Mouse (Mus musculus): Measurements from ENCODE around the gene Thsd4.

Thsd4 gene

DNA sequence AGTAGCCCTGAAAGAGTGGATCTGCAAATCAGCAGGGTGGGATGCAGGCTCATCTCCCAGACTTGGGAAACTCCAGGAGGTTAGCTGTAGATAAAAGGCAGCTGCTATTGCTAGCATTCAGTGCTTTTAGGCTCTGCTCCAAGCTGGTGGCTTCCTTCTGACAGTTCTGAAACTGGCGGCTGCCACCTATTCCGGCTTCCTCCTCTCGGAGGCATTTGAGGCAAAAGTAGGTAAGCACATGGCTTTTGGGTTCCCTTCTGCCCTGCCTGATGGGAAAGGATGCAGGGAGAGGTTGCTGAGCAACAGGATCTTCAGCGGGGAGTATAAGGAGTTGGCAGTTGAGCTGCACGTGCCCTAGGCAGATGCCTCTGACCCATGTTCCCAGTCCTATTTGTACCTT lies 65.2 kb downstream of the Thsd4 start:
- DNase-seq (ENCODE audit: low spot score): no peak

DNA sequence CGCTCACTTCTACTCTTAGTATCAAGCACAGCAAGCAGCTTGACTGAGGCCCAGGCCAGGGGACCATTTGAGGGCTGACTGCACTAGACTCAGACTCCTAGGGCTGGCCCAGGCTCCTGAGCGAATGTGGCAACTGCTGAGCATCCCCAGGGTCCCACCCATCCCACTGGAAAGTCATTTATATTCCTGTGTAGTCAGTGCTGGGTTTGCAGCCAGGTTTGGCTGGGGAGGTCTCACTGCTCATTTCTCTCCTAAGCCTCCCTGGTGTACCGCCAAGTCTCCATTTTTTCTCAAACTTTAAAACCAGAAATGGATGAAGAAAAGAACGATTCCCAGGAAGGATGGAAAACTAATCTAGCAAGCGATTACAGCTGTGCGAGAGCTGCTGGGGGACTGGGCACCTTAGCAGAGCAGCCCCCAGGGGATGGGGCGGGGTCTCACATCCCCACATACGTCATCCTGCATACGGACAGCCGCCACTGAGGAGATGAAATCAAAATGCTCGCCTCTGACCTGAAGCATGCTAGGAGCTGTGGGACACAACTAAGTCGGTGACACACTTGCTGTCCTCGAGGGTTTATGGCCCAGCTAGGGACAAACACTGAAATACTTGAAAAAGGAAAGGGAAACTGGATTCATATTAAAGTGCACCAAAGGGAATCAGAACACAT lies 67.3 kb downstream of the Thsd4 start:
- DNase-seq (ENCODE audit: low spot score): no peak

DNA sequence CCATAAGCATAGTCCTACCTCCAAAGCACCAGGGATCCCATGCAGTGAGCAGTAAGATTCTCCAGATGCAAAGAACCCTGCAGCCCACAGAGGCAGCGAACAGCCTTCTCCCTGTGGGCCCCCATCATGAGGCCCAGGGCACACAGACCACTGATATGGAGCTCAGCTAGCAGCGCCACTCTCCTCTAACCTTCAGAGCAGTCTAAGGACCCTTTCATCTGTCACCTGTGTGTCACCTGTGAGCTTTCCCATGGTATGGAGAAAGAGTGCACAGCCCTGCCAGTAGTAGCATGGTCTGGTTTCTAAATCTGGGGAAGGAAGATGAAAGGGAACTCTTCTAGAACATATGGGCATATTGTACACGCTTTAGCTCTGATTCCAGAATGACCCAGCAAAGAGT lies 72.3 kb downstream of the Thsd4 start:
- DNase-seq (ENCODE audit: low spot score): no peak

DNA sequence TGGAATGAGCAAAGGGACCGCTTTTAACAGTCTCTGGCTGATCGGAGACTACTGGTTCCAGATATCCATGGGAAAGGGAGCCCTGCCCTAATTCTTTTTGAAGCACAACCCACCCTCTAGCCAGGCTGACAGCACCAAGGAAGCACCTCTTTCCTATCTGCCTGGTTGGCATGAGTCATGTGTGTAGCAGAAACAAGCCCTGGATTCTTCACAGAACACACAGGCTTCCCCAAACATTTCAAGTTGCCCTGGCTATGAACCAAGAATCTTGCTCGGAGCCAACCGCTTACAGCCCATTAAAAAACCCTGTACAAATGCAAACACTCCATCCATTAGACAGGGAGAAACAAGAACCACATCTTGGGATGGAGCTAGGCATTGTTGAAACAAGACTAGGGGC lies 76.0 kb downstream of the Thsd4 start:
- DNase-seq (ENCODE audit: low spot score): no peak

DNA sequence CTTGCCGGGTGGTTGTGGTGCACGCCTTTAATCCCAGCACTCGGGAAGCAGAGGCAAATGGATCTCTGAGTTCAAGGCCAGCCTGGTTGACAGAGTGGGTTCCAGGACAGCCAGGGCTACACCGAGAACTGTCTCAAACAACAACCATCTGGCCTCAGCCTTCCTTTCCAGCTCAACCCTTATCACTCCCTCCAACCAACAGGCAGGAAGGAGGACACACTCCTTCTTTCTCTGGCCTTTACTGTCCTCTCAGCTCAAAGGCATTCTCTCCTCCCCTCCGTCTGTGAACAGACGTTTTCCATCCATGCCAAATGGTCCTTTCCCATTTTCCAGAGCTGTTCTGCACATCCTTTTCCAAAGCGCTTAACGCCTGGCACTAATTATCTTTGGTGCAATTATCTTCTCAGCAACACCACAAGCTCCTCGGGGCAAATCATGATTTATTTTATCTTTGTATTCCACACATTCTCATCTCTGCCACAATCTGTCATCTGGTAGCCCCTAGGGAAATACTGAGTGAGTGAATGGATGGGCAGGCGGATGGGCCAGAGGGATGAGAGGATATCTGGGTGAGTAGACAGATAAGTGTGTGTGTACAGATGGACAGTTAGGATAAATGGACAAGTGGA lies 80.5 kb downstream of the Thsd4 start:
- DNase-seq (ENCODE audit: low spot score): no peak

DNA sequence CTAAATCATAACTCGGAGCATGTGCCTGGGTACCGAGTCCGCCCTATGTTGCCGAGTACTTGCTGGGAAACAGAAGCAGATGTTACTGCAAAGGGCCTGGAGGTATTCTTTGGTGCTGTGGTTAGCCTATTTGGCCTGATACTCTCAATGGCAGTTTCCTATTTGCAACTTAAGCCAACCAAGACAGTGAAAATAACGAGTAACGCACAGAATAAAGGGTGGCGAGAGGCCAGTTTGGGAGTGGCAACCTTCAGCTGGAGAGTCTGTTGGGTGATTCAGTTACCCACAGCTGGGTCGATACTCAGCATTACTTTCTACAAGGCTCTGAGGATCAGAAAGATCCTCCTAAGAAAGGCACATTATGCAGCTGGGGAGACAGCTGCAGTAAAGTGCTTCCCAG lies 81.3 kb downstream of the Thsd4 start:
- no peak for DNase-seq (ENCODE audit: low spot score)

DNA sequence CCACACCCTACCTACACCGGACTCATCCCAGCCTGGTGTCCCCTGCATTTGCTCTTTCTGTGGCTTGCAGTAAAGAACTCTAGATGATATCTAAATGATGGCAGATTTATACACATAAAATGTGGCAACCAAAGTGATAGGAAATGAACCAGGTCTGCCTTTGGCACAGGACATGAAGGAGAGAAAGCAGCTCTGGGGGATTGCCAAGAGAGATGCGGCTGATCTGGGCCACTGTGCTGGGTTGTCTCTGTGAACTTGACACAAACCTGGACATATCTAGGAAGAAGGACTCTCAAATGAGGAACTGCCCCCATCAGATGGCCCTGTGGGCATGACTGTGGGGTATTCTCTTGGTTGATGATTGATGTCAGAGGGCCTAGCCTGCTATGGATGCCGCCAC lies 85.6 kb downstream of the Thsd4 start:
- no peak for DNase-seq (ENCODE audit: low spot score)

DNA sequence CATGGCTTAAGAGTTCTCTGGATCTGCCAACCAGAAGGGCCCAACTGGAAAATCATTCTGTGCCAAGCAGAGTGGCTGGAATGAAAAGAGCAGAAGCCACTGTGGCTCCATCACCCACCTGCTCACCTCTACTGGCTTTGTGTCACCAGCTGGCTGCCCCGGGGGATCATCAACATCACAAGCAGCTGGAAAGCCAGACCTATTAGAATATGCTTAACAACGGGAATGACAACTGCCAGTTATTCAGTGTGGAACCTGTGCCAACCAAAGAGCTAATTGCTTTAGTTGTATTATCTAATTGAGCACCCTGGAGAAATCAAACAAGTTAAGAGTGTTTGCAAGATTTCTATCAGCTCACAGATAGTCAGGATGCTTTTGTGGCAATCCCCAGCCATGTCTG lies 87.8 kb downstream of the Thsd4 start:
- DNase-seq (ENCODE audit: low spot score): no peak

DNA sequence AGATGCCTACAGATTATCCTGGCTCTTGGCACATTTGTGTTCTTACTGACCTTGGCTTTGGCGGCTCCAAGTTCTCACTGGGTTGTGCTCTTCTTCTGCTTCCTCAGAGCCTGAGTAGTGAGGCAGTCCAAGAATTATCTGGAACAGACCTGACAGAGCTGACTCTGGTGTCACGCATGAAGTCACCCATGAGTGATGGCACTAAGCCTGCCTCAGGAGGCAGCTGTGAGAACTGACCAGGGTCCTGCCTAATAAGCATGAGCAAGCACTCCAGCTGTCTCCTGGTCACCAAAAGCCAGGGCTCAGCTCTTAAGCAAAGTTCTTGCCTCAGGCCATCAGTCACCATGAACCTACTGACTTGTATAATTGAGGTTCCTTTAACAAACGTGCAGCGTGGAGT lies 89.9 kb downstream of the Thsd4 start:
- no peak for DNase-seq (ENCODE audit: low spot score)

DNA sequence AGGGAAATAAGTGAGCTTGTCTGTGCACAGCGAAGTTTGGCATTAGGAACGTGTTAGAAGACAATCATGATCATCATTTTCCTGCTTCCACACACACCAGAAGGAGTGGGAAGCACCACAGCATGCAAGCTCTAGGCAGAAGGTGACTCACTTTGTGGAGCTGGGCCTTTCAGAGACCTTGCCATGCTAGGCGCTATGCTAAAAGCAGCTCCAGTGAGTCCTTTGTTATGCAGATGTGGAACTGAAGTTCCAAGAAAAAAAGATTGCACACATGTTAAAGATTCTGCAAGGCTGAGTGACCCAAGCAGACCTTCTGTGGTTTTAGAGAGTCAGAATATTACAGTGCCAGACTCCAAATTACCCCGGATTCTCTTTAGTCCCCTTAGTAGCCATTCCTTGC lies 91.8 kb downstream of the Thsd4 start:
- DNase-seq (ENCODE audit: low spot score): no peak

DNA sequence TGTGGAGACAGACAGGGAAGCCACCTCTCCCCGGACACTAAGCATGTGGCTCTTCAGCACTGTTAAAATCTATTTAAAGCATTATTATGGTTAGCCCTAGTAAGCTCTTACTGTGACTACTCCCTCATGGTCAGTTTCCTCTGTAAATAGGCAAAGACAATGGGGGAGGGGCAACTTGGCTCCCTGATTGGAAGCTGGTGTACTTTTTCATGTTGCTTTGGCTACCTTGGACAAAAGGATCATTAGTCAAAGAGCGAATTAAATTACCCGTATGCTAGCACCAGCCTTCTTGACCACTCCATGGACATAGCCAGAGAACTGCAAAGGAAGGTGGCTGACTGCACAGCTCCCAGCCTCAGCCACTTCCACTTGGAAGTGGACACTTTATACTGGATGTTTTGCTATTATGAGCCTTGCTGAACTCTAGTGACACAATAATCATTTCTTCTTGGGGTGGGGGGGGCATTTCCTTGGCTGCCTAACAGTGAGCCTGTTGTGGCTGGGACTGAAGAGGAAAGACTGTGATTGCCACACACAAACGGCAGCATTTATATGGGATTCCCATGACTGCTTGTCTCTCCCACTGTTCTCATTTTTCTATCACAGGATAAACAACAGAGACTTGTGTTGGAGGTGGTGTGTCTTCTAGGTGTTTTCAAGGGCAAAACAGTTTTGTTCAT lies 107.6 kb downstream of the Thsd4 start:
- DNase-seq (ENCODE audit: low spot score): no peak

DNA sequence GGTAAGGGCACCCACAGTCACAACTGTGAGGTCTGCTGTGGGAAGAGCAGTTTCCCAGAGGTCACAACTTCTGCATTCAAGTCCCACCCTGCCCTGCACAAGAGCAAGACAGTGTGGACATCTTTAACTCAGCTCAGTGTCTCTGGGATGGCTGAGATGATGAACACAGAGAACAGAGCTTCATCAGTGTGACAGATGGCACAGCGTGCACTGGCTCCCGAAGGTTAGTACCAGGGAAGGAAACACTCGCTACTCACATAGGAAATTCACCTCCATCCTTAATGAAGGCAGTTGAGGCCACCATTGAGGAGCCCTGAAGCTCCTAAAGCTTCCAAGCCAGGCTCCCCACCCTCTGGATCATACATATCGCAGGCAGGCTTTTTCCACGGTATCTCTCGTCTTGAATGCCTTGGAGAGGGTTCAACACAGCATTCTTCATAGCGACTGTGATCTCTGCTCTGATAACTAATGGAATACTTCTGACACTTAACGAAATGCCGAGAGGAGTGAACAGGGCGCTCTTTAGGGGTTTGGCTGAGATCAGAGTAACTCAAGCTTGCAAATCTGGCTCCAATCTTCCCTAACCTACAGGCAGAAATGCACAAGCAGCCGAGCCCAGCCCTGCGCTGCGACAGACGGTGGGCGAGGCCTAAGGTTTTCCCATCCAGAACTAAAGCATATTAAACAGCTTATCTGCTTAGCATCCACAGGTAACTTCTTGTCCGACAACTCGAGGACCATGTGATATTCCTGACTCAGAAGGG lies 110.8 kb downstream of the Thsd4 start:
- DNase-seq (ENCODE audit: low spot score): no peak

DNA sequence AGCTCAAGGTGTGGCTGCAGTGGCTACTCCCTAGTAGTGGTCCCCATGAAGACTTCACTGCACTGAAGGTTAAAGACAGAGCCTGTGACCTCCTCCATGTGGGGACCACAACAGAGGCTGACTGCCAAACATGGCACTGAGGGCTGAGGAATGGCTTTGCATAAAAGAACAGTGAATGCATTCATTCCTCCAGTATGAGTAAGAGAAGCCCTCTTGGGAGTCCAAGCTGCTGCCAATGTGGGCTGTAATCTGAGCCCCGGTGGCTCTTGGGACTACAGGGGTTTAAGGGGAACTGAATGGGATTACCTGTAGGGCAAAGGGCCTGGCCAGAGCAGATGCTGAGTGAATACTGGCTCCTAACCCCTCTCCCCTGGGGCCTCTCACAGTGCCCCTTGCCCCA lies 114.5 kb downstream of the Thsd4 start:
- no peak for DNase-seq (ENCODE audit: low spot score)

DNA sequence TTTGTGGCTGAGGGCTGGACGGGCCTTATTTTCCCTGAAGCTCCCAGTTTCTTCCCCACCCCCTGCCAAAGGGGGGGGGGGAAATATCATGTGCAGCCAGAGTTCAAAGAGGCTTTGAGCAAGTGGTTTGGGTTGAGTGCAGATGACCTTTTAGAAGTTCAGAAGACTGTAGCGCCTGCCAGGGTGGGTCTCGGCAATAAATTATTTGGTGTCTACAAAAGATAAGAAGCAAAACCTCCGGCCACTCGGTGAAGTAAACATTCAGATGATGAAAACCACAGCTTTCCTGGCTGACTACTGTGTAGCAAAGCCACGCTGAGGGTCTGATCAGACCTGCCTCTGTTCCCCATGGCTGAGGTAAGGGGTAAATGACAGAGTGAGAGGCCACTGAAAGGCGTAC lies 116.1 kb downstream of the Thsd4 start:
- DNase-seq (ENCODE audit: low spot score): peak; percentile 15

DNA sequence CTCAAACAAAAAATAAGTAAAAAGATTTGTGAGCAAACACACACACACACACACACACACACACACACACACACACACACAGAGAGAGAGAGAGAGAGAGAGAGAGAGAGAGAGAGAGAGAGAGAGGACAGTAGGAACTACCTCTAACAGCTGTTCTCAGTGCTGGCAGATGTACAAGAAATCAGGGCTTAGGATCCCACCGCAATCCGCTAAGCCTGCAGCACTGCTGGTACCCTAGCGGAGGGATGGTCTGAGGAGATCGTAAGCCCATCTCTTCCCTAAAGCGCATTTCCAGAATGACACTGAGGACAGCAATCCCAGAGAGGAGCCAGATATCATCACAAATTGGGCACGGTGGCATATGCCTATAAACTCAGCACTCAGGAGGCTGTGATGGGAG lies 119.2 kb downstream of the Thsd4 start:
- no peak for DNase-seq (ENCODE audit: low spot score)

DNA sequence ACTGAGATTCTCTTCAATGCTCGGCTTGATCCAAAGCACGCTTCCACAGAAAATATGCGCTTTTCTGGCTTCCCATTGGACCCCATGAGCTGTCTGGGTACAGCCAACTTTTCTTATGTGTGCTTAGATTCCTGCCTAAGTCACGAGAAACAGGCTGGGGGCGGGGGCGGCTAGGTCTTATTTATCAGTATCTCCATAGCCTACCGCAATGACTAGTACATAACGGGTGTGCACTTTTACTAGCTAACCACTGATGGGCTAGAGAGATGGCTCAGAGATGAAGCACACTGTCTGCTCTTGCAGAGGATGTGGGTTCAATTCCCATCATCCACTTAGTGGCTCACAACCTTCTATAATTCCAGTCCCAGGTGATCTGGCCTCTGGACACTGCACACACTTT lies 121.8 kb downstream of the Thsd4 start:
- DNase-seq (ENCODE audit: low spot score): no peak

DNA sequence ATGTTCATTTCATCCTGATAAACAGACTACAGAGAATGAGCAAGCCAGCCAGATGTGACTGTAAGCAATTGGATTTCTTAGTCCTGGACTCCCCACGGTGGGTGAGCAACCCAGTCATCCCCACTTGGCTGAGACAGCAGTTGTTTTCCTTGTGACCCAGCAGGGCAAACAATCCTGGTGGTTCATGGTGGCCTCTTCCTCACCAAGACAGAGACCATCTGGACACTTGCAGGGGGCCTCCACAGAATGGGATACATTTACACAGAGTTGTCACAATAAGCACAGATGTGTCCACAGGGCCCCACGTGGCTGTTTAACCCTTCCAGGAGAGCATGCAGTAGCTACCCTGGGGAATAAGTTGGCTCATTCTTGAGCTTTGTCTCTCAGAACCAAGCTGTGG lies 123.8 kb downstream of the Thsd4 start:
- no peak for DNase-seq (ENCODE audit: low spot score)

DNA sequence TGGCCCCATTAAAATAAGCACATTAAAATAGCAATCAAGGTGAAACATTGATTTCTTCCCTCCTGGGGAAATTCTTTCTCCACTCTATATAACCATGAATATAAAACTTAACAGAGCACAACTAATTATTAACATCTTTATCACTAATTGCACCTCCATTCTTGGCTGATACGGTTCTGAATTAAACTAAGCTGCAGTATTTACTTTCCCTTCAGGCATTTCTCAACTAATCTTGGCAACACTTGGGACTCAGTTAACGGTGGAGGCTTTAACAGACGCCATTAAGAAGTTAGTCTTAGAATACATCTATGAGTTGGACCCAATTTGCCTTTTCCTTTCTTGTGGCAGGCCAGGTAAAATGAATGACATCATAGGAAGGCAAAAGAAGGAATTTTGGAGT lies 125.8 kb downstream of the Thsd4 start:
- DNase-seq (ENCODE audit: low spot score): no peak

DNA sequence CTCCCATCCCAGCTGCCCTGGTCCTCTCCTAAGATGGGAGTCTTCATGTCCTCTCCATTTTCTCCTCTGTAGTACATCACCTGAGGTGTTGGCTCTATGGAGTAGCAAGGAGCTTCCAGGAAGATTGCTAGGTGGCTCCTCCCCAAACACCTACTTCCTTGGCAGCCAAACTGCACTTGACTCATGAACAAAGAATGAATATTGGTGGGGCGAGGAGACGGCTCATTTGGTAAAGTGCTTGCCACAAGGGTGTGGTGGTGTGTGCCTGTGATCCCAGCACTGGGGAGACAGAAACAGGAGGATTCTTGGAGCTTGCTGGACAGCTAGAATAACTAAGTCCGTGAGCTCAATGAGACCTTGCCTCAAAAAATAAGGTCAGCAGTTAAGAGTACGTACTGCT lies 128.9 kb downstream of the Thsd4 start:
- no peak for DNase-seq (ENCODE audit: low spot score)

DNA sequence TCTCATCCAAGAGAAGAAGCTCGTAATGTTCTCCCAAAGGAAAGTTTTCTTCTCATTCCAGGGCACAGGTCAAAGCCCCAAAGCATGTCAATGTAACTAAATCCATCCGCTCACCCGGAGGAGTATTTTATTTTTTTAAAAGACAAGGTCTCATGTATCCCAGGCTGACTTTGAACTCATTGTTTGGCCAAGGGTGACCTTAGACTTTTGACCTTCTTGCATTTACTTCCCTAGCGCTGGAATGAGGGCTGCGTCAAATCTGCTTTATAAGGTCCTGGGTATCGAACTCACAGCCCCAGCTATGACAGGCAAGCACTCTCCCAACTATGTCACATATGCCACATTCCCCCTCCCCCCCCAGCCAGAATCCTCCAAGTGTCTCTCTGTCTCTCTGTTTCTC lies 137.1 kb downstream of the Thsd4 start:
- no peak for DNase-seq (ENCODE audit: low spot score)

DNA sequence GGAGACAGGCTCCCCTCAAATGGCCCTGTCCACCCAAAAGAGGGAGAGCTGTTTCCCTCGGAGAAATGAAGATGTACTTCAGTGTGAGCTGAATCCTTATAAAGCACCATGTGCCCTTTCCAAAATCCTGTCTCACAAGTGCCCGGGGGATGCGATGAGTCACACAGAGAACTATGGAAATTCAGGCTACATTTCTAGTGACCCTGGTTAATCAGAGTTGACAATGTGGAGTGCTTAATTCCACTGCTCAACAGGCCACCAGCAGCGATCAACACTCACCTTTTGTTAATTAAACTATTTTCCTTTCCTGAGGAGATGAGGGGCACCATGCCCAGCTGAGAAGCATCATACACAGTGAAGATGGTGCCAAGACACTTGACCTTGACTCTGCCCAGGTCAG lies 138.9 kb downstream of the Thsd4 start:
- DNase-seq (ENCODE audit: low spot score): no peak

DNA sequence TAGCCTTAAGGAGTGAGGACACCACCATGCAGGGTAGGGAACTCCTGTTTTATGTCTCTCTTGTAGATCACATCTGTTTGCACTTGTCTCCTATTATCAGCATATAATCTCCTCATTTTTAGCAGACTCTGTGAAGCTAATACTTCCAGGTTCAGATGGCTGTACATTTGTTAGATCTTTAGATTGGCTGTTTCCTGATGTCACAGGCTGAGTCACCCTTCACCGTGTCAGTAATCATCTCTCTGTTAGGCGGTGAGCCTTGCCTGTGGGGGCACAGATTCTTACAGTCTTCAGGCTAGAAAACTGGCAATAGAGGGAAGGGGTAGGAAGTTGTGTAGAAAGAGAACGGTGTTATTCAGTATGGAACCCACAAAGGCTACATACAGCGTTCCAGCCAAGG lies 139.3 kb downstream of the Thsd4 start:
- DNase-seq (ENCODE audit: low spot score): no peak

DNA sequence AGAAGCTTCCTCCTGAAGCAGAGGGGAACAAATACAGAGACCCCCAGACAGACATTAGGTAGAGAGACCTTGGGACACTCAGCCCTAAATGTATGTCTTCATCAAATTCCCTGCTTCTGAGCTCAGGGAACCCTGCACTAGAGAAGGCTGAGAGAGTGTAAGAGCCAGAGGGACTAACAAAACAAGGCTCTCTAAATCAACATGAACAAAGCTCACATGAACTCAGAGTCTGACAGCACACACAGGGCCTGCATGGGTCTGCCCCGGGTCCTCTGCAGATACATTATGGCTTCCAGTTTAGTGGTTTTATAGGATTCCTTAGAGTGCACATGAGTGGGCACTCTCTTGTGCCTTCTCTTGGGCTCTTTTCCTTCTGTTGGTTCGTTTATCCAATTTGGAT lies 140.8 kb downstream of the Thsd4 start:
- no peak for DNase-seq (ENCODE audit: low spot score)
